Mouse (Mus musculus) olfactory bulb, adult 2 months (tissue): ENCODE data around the gene 2610507B11Rik.

Experiments
- CTCF ChIP-seq: fragments of 200-500 bp; IDR thresholded peaks from 2 replicates; pipeline ENCODE4 v1.5.1; 2012; ENCODE audit warnings: low read depth, mild to moderate bottlenecking, low read length, moderate library complexity; ENCODE audit not compliant: insufficient read depth
- POLR2A ChIP-seq: fragments of 200-500 bp; IDR thresholded peaks from 2 replicates; pipeline ENCODE4 v1.6.1; 2012; ENCODE audit warnings: mild to moderate bottlenecking, low read depth, low read length, moderate library complexity; ENCODE audit not compliant: insufficient read depth

GRCm38 (mm10) chr11:78247727-78248140 is 13.8 kb upstream of the 2610507B11Rik start:
- TF ChIP-seq CTCF (no peak), POLR2A (no peak)
